12 mouse cellular contexts compared by ENCODE assay signal in the genomic region with DNA sequence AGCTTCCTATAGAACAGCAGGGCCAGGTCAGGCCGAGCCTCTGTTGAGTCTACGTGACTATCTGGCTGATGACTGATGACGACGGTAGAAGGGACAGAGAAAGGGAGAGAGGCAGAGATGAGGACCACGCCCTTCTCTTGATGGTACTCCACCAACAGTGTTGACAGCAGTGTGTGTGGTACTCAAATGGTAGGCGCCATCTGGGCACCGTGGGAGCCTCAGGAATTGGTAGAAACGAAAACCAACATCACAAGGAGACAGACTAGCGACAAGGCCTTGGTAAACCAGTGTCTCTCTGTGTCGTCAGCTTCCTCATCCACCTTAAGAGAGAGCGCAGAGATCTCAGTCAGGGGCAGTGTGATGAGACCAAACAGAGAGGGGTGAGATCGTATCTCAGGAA.
"Had no signal": no experiment of that assay in that cellular context is flagged by ENCODE, and none has a peak within 500 bp of the region (broad histone marks: within the 10 kb centered on the region; RNA-seq: fewer than 3 reads in every experiment).

No protein-coding gene starts in this region.

- DNase-seq: gastrocnemius, postnatal 14 days; gastrocnemius, postnatal 36 days; heart, adult 11 months; heart, adult 2 months; heart, postnatal 14 days; heart, postnatal 36 days; kidney, adult 11 months; kidney, adult 8-10 months; kidney, postnatal 10 days; kidney, postnatal 25 days; kidney, postnatal 4 days; left cerebral cortex, postnatal 4 days had no signal
